Mouse (Mus musculus): ENCODE measurements around the gene Slc1a5. TPM values are rescaled to one million over a fixed set of nuclear protein-coding genes. Genes with fewer than 3 reads are reported as not detected.

The Slc1a5 gene
- polyA plus RNA-seq, 1 experiment from 2014 or later, result 11.6 TPM

DNA sequence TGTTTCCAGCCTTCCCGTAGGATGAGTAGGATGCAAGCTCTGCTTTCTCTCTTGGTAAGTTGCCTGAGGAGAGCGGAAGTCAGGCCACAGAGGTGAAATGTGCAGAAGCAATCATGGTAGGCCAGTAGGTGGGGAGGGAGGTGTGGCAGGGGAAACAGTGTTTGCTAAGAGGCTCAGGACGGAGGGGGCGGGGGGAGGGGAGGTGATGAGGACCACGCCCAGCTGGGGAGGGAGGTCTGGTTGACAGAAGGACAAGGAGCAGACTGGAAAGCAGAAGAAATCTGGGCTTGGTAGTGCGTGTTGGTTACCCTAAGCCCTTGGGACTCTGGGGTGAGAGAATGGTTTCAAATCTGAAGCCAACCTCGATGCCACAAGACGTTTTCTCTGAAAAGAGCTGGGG is 20.8 kb upstream of the Slc1a5 start:
- ATAC-seq (ENCODE audit: low FRiP score, low read depth), result no peak
- 28% methylated on average over 8 of the region's 8 CpGs for WGBS

DNA sequence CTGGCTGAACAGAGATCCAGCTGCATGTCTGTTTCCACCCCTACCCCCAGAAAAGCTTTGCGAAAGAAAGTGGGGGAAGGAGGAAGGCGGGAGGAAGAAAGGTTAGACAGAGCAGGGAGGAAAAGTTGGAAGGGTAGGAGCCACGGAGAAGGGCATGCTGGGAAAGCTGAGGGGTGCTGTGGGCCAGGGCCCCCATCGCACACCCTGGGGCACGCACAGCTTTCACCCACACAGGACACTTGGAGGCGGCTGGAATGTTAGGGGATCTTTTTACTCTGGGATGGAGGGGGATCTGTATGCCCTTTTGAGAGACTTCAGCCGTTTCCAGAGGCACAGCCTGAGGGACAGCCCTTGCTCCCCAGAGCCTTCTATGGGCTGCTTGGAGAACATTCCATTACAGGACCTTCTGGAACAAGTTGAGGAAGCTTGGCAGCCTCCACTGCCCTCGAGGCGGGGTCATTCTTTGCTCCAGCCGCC is 20.1 kb upstream of the Slc1a5 start:
- WGBS, result 54% methylated on average over 10 of the region's 10 CpGs
- no peak for ATAC-seq (ENCODE audit: low FRiP score, low read depth)
- no peaks in the 10 kb centered on the region for H3K27me3 ChIP-seq
- H3K4me2 ChIP-seq, result no peak overlapping the region
- H3K36me3 ChIP-seq, result no peaks in the 10 kb centered on the region
- H3K4me3 ChIP-seq, result no peak overlapping the region
- H3K9me3 ChIP-seq, result no peaks in the 10 kb centered on the region
- no peak overlapping the region for H3K27ac ChIP-seq (replicated peaks)
- no peaks in the 10 kb centered on the region for H3K4me1 ChIP-seq (replicated peaks)
- H3K9ac ChIP-seq, result no peak overlapping the region

More for the DNA sequence above, 20.8 kb upstream of the Slc1a5 start:
- Histone ChIP-seq H3K4me2 (no peak overlapping the region), H3K4me1 (replicated peaks) (no peaks in the 10 kb centered on the region), H3K9me3 (no peaks in the 10 kb centered on the region), H3K9ac (no peak overlapping the region), H3K4me3 (no peak overlapping the region), H3K27ac (replicated peaks) (no peak overlapping the region), H3K27me3 (no peaks in the 10 kb centered on the region), H3K36me3 (no peaks in the 10 kb centered on the region)

DNA sequence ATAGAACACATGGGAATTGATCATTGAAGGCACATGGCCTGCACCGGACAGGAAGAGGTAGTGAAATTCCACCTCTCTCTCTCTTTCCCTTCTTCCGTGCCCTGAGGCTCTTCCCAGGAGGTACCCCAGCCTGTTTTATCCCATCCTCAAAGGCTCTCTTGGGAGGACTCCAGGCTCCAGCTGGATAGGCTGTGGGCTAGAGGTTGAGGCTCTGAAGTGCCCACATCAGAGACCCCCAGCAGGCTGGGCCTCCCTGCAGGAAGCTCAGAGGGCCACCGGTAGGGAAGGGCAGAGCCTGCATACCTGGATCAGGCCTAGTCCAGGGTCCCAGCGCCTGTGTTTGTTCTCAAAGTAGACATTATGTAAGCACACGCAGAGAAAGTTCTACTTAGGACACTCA is 19.5 kb upstream of the Slc1a5 start:
- no peak for ATAC-seq (ENCODE audit: low FRiP score, low read depth)
- H3K27me3 ChIP-seq, result no peaks in the 10 kb centered on the region
- H3K9ac ChIP-seq, result no peak overlapping the region
- H3K4me1 ChIP-seq (replicated peaks), result no peaks in the 10 kb centered on the region
- H3K4me2 ChIP-seq, result no peak overlapping the region
- H3K9me3 ChIP-seq, result no peaks in the 10 kb centered on the region
- H3K27ac ChIP-seq (replicated peaks), result no peak overlapping the region
- WGBS, result 67% methylated on average over 5 of the region's 5 CpGs
- no peaks in the 10 kb centered on the region for H3K36me3 ChIP-seq
- no peak overlapping the region for H3K4me3 ChIP-seq

DNA sequence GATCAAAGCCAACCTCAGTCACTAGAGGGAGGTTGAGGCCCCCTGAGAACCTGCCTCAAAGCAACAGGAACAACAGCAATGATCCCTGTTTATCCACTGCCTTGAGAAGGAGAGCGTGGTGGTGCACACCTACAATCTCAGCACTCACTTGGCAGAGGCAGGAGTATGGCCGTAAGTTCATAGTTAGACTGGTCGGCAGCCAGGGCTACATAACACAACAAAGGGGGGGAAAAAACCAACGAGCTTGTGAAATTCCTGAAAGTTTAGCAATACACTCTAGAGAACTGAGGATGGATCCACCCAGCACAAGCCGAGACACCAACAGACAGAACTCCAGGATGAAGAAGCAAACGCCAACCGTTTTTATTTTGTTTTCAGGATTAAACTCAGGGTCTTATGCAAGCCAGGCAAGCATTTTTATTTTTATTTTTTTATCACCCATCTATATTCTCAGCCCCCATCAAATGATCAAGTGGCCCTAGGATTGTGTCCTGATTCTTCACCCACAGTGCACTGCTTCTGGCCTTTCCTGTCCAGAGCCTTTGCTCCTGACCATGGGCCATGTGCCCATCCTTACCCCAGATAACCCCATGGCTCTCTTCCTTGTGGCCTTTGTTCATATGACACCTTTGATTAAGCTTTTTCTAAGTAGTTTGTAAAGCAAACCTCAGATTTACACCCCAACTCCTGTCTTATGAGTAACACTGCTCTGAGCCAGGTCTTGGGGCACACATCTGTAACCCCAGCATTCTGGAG is 17.5 kb upstream of the Slc1a5 start:
- ATAC-seq (ENCODE audit: low FRiP score, low read depth), result no peak
- WGBS, result 90% methylated on average over 7 of the region's 7 CpGs
- H3K9me3 ChIP-seq, result no peaks in the 10 kb centered on the region

DNA sequence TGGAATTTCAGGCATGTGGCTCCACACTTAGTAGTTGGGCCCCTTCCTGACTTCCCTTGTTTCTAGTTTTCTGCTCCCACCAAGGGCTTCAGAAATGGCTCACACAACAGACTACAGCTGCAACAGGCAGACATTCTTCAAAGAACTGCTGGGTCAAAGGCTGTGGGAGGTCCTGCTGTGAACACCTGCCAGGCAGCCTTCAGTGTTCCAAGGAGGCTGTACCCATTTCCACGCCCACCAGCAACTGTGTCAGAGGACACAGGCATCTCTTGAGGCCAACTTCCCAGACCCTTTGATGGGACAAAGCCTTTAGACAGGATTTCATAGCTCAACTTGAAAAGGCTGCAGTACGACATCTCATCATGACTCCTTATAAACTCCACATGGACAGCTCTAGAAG is 14.7 kb upstream of the Slc1a5 start:
- no peak for ATAC-seq (ENCODE audit: low FRiP score, low read depth)
- Histone ChIP-seq H3K4me2 (no peak overlapping the region), H3K9me3 (no peaks in the 10 kb centered on the region), H3K27me3 (no peaks in the 10 kb centered on the region), H3K4me3 (no peak overlapping the region), H3K4me1 (replicated peaks) (no peaks in the 10 kb centered on the region), H3K9ac (no peak overlapping the region), H3K27ac (replicated peaks) (no peak overlapping the region), H3K36me3 (no peaks in the 10 kb centered on the region)
- WGBS, result 25% methylated on average over 2 of the region's 2 CpGs

More for the DNA sequence above, 17.5 kb upstream of the Slc1a5 start:
- Histone ChIP-seq H3K4me1 (replicated peaks) (no peaks in the 10 kb centered on the region), H3K4me3 (no peak overlapping the region), H3K4me2 (no peak overlapping the region), H3K27me3 (no peaks in the 10 kb centered on the region), H3K27ac (replicated peaks) (no peak overlapping the region), H3K9ac (no peak overlapping the region), H3K36me3 (no peaks in the 10 kb centered on the region)

DNA sequence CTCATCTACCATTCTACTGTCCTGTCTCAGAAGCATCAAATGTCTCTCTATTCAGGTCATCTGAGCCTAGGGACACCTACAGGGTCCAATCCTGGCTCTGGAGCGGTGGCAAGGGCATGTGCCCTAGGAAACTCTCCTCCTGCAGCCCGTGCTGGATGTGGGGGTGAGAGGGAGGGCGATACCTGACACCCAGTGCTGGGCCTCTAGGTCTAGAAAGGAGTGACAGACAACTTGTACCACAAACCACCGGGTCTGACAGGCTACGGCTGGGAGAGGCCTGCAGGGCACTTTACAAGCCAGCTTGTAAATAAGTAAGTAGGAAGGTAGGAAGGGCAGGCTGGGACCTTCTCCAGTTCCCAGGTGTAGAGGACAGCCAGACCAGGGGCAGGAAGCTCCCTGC is 5.3 kb upstream of the Slc1a5 start:
- Histone ChIP-seq H3K36me3 (no peaks in the 10 kb centered on the region), H3K4me1 (replicated peaks) (peaks cover 4% of the 10 kb centered on the region; the same call in 1 of the 2 replicates), H3K9ac (no peak overlapping the region), H3K27me3 (no peaks in the 10 kb centered on the region), H3K4me2 (no peak overlapping the region), H3K9me3 (no peaks in the 10 kb centered on the region), H3K4me3 (no peak overlapping the region), H3K27ac (replicated peaks) (no peak overlapping the region)
- WGBS, result 65% methylated on average over 5 of the region's 5 CpGs
- no peak for ATAC-seq (ENCODE audit: low FRiP score, low read depth)

DNA sequence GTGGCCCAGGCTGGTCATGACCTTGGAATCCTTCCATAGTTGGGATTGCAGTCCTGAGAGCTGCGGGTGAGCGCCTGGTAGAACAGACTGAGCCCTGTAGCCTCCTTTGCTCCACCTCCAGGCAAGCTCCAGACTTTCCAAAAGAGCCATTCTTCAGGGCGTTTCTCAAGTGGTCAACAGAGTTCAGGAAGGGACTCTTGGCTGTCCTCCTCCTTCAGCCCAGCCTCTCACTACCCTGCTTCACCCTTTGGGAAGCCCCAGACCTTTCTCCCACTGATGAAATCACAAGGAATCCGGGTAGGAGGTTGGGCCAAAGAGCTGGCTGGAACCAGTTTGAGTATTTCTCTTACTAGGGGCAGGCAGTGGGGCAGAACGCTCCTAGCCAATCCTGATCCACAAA is 1.1 kb upstream of the Slc1a5 start:
- no peak overlapping the region for H3K4me2 ChIP-seq
- no peaks in the 10 kb centered on the region for H3K27me3 ChIP-seq
- no peaks in the 10 kb centered on the region for H3K36me3 ChIP-seq
- no peak overlapping the region for H3K9ac ChIP-seq
- WGBS, result 84% methylated on average over 5 of the region's 5 CpGs
- peaks cover 37% of the 10 kb centered on the region for H3K4me1 ChIP-seq (replicated peaks)
- H3K4me3 ChIP-seq, result no peak overlapping the region
- H3K27ac ChIP-seq (replicated peaks), result no peak overlapping the region
- no peaks in the 10 kb centered on the region for H3K9me3 ChIP-seq
- no peak for ATAC-seq (ENCODE audit: low FRiP score, low read depth)

DNA sequence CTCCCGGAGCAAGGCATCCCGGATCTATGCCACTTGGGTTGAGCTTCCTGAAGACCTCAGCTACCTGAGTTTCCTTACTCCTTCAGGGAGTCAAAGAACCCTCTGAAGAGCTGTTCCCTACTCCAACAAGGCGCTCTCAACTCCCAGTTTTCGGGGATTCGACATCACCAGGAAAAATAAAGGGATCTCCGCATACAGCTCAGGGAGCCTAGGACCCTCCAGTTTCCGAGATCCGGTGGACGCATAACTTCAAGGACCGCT is 345 bp downstream of the Slc1a5 start:
- Histone ChIP-seq H3K9ac (peak overlapping the region; percentile 40), H3K4me1 (replicated peaks) (peaks cover 37% of the 10 kb centered on the region), H3K27ac (replicated peaks) (no peak overlapping the region), H3K27me3 (no peaks in the 10 kb centered on the region), H3K4me2 (peak overlapping the region; percentile 99), H3K36me3 (no peaks in the 10 kb centered on the region), H3K4me3 (peak overlapping the region; percentile 52), H3K9me3 (no peaks in the 10 kb centered on the region)
- no peak for ATAC-seq (ENCODE audit: low FRiP score, low read depth)
- under 1% methylated on average over 10 of the region's 10 CpGs for WGBS

DNA sequence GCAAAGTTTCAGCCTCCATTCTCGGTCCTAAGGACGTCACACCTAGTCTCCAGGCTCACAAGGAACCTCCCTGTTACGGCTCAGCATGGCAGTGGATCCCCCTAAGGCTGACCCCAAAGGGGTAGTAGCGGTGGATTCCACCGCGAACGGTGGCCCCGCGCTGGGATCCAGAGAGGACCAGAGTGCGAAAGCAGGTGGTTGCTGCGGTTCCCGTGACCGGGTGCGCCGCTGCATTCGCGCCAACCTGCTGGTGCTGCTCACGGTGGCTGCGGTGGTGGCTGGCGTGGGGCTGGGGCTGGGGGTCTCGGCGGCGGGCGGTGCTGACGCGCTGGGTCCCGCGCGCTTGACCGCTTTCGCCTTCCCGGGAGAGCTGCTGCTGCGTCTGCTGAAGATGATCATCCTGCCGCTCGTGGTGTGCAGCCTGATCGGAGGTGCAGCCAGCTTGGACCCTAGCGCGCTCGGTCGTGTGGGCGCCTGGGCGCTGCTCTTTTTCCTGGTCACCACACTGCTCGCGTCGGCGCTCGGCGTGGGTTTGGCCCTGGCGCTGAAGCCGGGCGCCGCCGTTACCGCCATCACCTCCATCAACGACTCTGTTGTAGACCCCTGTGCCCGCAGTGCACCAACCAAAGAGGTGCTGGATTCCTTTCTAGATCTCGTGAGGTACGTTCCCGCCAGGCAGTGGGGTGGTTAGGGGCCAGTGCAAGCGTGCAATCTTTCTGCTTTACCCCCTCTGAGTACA is 845 bp downstream of the Slc1a5 start:
- WGBS, result under 1% methylated on average over 59 of the region's 60 CpGs
- ATAC-seq (ENCODE audit: low FRiP score, low read depth), result peak; percentile 17
- H3K27ac ChIP-seq (replicated peaks), result no peak overlapping the region
- H3K27me3 ChIP-seq, result no peaks in the 10 kb centered on the region
- H3K9ac ChIP-seq, result peak overlapping the region; percentile 40
- H3K9me3 ChIP-seq, result no peaks in the 10 kb centered on the region
- peak overlapping the region; percentile 99 for H3K4me2 ChIP-seq
- no peaks in the 10 kb centered on the region for H3K36me3 ChIP-seq
- H3K4me3 ChIP-seq, result peak overlapping the region; percentile 52
- H3K4me1 ChIP-seq (replicated peaks), result peaks cover 37% of the 10 kb centered on the region

DNA sequence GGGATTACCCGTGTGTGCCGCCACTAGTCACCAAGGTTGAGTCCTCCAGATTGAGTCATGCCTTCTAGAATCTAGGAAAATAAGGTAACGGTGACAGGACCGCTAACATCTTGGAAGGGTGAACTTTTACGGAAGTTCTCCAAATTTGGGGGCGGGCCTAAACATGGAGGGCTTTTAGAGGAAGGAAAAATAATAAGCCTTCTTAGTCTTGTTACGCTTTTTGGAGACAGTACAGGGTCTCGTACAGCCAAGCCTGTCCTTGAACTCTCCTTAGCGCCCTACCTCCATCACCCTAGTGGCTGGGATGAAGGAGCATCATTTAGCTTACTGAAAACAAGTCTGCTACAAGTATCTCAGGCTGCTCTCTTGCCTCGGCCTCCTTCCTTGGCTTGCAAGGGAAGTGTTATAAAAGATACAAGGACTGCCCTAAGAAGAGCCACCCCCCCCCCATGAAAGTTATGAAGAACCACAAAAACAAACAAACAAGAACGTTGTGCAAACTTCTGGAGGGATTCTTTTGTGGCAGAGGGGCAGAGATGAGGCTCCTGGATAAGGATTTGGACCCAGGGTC is 1.5 kb downstream of the Slc1a5 start:
- no peak for ATAC-seq (ENCODE audit: low FRiP score, low read depth)
- Histone ChIP-seq H3K9ac (peak overlapping the region; percentile 40; the same call in 1 of the 2 replicates), H3K27ac (replicated peaks) (no peak overlapping the region), H3K9me3 (no peaks in the 10 kb centered on the region), H3K4me2 (peak overlapping the region; percentile 99), H3K27me3 (no peaks in the 10 kb centered on the region), H3K4me3 (peak overlapping the region; percentile 52), H3K36me3 (no peaks in the 10 kb centered on the region), H3K4me1 (replicated peaks) (peaks cover 37% of the 10 kb centered on the region)
- 8% methylated on average over 11 of the region's 11 CpGs for WGBS

DNA sequence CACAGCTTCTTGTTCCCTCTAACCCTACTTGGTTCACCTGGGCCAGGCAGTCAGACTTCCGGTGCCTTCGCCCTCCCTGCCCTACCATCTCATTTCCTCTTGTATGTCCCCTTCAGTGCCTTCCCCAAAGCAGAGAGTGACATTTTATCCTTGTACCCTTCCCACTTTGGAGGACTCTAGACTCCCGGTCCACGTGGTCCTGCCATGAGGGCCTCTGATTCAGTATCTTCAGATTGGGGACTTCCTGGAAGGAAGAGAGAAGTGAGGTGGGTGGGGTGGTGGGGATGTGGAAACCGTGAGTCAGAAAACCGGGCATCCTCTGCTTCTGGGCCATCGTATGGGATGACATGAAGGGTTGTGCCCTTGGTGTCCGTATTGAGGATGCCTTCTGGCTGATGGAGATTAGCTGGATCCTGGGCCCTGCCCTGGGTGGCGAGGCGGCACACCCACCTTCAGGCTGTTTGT is 2.1 kb downstream of the Slc1a5 start:
- H3K9ac ChIP-seq, result no peak overlapping the region
- no peaks in the 10 kb centered on the region for H3K27me3 ChIP-seq
- H3K36me3 ChIP-seq, result no peaks in the 10 kb centered on the region
- ATAC-seq (ENCODE audit: low FRiP score, low read depth), result no peak
- no peak overlapping the region for H3K27ac ChIP-seq (replicated peaks)
- peak overlapping the region; percentile 99 for H3K4me2 ChIP-seq
- no peaks in the 10 kb centered on the region for H3K9me3 ChIP-seq
- peak overlapping the region; percentile 52; the same call in 1 of the 2 replicates for H3K4me3 ChIP-seq
- peaks cover 37% of the 10 kb centered on the region for H3K4me1 ChIP-seq (replicated peaks)
- WGBS, result 33% methylated on average over 10 of the region's 10 CpGs

DNA sequence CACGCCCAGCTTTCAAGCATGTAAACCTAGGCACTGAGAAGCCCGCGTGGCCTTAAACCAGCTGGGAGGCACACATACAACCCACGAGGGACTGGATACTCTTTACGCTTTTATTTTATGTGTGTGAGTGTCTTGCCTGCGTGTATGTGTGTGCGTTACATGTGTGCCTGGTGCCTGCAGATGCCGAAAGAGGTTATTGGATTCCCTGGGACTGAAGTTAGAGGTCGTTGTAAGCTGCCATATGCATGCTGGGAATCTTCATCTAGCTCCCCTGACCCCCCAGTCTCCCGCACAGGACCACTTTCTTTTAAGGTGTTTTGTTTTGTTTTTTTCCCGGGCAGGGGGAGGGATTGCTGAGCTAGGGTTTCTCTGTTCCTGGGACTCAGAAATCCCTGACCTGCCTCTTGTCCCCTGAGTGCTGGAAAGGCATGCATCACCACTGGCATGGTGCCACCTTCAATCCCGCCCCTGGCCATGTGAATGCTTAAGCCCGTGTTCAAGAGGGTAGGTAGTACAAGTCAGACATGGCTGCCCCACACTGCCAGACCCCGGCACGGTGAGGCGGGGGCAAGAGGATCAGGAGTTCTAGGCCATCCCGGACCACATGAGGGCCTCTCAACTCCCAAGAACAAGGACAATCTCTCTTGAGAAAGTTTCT is 2.7 kb downstream of the Slc1a5 start:
- H3K9me3 ChIP-seq, result no peaks in the 10 kb centered on the region
- no peak overlapping the region for H3K27ac ChIP-seq (replicated peaks)
- H3K4me3 ChIP-seq, result peak overlapping the region; percentile 52; the same call in 1 of the 2 replicates
- H3K4me2 ChIP-seq, result peak overlapping the region; percentile 99
- no peak for ATAC-seq (ENCODE audit: low FRiP score, low read depth)
- no peaks in the 10 kb centered on the region for H3K27me3 ChIP-seq
- H3K36me3 ChIP-seq, result no peaks in the 10 kb centered on the region
- peaks cover 37% of the 10 kb centered on the region for H3K4me1 ChIP-seq (replicated peaks)
- H3K9ac ChIP-seq, result peak overlapping the region; percentile 11; the same call in 1 of the 2 replicates
- 45% methylated on average over 17 of the region's 17 CpGs for WGBS
